Mouse (Mus musculus) heart, postnatal 0 days (tissue): ENCODE measurements around the gene BC052040.

Source experiments
- CTCF ChIP-seq: IDR thresholded peaks from 2 replicates; pipeline ENCODE4 v1.5.1; 2016; ENCODE audit warnings: antibody characterized with exemption, control low read depth, low read depth
- EP300 ChIP-seq: IDR thresholded peaks from 2 replicates; pipeline ENCODE4 v1.6.1; 2016; ENCODE audit warnings: antibody characterized with exemption, low read depth

DNA sequence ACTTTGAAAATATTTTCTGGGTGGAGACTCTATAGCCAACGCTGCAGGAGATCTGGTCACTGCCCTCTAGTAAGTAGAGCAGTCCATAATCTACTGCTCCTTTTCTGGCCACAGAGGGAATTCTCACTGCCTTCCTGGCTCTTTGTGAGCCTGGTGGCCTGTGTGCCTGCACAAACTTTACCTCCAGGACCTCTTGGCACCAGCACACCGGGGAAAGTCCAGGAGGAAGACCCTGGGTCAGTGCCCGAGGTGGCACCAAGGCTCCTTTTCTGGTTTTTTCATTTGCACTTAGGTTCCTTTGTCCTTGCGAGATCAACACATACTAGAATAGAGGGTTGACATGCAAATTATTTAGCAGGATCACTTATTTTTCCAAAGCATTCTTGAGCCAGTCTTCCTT is 47.0 kb downstream of the BC052040 start:
- TF ChIP-seq CTCF (no peak), EP300 (no peak)
